Mouse (Mus musculus): Measurements from ENCODE around the gene Tmem132d.
"Not testable (repeated sequence)": the region's sequence is repeated elsewhere in the genome, so short reads cannot be mapped to it uniquely, and the experiment has no call there.

Gene Tmem132d

DNA sequence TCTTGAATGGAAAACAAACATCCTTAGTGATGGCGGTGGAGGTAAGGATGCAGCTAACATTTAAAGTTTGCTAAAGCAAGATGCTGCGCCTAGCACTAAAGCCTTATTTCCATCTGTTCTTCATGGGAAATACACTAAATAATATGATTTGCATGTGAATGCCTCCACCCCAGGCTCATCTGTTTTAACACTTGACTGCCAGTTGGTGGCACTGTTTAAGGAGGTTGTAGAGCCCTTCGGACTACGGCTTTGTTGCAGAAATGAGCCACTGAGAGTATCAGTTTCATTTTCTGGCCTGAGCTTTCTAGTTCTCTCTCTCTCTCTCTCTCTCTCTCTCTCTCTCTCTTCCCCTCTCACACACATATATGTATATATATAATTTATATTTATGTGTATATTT, 632.0 kb downstream of the Tmem132d start:
- no peak for DNase-seq (ENCODE audit: low read depth, low spot score)

DNA sequence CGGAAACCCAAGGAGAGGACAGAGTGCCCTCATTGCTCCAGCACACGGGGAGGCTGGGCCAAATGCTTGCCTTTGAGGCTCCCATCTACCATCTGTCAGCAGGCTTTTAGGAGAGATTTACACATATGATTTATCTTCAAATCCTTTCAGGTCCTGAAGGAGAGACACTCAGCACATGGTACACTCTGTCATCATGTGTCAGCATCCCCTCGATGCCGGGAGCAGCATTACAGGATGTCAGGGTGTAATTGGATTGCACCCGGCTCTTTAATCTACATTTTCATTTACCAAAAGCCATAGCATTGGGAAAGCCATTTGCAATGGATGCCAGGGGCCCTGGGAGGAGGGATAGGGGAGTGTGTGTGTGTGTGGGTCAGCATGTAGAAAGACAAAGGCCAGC, 651.7 kb downstream of the Tmem132d start:
- no peak for DNase-seq (ENCODE audit: low read depth, low spot score)

DNA sequence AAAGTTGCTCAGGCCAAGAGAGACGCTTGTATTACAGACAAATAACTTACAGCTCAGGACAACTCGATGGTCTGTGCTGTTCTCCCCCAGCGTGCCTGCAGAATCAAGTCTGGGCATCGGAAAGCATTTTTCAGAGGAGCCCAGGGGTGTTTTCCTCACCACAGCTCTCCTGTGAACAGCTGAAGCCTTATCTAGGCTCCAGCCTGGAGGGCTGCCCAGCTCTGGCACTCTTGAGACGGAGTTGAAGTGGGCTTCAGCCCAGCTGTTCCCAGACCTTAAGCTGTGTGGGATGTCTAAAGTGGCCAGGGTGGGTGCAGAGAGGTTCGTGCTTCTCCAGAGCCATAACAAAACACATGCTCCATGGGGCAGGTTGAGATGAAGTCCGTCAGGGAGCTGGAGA, 657.1 kb downstream of the Tmem132d start:
- no peak for DNase-seq (ENCODE audit: low read depth, low spot score)

DNA sequence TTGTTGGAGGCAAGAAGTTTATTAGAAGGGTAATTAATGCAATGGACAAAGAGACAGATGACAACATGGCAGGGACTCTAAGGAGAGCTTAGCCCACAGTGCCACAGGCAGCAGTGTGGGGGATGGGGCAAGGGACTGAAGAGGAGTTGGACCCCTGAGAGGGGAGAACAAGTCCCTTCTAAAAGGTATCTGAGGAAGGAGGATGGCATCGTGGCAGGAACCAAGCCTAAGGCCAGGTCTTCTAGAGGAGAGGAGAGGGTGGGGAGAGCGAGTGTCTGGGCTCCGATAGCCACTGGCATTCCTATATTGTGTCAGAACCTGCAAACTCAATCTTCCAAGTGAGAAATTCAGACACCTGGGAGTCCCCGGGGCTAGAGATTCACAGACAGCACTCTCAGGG, 674.3 kb downstream of the Tmem132d start:
- DNase-seq (ENCODE audit: low read depth, low spot score) = no peak

DNA sequence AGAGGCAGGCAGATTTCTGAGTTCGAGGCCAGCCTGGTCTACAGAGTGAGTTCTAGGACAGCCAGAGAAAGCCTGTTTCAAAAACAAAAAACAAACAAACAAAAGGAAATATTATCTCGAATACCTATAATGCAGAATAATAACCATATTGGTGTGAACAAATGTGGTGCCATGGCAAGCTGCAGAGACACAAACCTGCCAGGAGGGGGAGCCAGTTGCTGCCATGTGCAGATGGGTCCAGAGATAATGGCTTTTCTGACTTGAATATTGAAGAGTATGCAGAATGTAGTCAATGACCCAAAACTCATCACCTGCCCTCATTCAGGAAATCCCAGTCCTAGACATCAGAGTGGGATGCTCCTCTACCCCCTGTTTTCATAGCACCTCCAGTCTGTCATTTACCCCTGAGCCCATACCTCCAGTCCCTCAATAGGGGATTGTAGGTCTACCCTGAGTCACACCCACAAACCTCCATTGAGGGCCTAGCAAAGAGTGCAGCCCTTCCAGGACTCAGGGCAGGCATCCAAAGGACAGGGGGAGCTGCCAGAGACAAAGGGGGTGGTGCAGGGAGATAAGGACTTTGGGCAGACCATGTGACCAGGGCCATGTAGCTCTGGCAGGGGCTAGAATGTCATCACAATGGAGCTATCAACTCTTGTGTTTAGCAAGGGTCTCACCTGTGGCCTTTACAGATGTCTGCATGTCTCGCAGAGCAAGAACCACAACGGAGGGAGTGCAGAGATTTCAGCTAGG, 676.0 kb downstream of the Tmem132d start:
- DNase-seq (ENCODE audit: low read depth, low spot score) = no peak

DNA sequence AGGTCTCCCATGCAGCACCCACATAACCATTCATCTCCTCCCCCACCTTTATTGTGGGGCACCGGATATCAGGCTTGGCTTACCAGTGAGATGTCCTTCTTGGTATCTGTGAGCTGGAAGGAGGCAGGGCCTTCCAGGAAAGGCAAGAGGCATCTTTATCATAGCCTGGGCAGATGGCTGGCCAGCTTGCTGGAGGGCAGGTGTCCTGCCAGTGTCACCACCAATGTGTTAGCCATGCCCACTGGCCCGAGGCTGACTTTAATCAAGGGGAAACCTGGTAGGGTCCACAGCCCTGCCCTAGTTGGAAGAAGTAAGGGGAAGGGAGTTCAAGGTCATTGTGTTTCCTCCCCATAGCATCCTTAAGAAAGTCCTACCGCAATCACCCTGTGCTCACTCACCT, 676.9 kb downstream of the Tmem132d start:
- DNase-seq (ENCODE audit: low read depth, low spot score) = no peak

DNA sequence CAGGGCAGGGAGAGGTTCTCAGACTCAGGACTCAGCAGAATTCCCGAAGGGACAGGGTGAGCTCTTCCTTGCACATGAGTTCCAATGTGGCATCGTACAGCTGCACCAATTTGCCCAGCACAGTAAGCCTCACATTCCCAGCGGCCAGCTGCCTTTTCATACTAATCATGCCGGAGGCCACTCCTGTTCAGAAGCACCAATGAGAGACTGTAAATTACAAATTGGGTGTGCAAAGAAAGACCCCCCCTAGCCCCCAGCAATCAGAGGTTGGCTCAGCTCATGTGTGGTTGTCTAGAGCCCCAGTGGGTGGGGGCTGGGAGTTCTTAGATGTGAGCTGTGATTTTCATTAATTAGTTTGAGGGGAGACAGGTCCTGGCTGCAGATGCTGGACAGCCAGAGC, 677.3 kb downstream of the Tmem132d start:
- no peak for DNase-seq (ENCODE audit: low read depth, low spot score)

DNA sequence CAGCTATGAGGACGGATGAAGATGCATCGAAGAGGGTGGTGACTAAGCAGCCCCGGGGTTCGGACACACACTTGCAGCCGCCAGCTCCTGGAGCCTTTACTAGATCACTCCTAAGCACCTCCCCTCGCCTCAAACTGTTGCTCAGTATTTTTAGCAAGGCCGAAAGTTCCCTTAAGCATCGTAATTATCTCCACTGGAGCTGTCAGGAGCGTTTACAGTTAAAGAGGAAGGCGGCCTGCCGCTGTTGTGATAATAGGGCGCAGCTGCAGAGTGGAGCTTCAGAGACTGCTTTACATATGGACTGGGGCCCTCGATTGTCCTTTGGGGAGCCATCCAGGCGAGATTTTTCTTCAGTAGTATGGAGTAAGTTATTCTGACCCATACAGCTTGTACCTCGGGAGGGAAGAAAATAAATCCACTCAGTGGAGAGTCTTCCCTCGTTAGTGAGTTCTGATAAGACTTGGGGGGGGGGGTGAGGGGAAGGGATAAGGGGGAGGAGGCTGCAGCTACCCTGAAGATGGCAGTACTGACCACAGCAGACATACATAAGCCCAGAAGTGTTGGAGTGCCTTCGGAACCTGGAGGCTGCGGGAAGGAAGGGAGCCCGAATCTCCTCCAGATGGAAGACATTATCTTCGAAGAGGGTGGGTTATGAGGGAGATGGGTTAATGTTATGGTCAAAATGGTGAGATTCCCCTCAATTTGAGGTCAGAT, 681.5 kb downstream of the Tmem132d start:
- no peak for DNase-seq (ENCODE audit: low read depth, low spot score)

DNA sequence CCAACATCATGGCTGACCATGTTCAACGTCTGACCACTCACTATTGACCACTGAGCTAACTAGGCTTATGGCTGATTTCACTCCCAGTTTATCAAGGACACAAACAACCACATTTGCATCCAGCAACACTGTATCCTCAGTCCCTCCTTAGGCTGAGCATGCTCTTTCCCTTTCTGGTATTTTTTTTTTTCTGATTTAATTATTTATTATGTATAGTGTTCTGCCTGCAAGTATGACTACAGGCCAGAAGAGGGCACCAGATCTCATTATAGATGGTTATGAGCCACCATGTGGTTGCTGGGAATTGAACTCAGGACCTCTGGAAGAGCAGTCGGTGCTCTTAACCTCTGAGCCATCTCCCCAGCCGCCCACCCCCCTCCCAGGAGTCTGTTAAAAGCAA, 683.3 kb downstream of the Tmem132d start:
- not testable (repeated sequence) for DNase-seq (ENCODE audit: low read depth, low spot score)

DNA sequence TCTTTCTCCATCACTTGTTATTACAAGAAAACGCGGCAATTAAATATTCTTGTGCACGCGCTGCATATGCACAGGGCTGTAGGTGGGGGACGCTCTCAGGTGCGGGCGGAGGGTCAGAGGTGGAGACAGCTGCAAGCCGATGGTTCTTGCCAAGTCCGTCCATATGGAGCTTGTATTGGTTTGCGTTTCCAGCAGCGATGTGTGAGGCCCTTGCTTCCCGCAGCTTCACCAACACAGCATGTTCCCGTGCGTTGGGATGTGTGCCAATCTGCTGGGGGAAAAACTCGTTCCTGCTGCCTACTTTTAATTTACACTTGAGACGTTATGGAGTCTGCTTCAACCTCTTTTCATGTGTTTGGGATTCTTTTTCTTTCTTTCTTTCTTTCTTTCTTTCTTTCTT, 691.5 kb downstream of the Tmem132d start:
- DNase-seq (ENCODE audit: low read depth, low spot score) = no peak

Data from retina, adult 2 months (tissue).